Mouse (Mus musculus) layer of hippocampus, postnatal 25 days (tissue): Measurements from ENCODE around the gene Baz2b. TPM values are rescaled to one million over a fixed set of nuclear protein-coding genes. Genes with fewer than 3 reads are reported as not detected.

Source experiments
- DNase-seq, 2 experiments: peaks; one replicate each; pipeline ENCODE4 v3.0.0; 2022; ENCODE audit warnings: mixed read lengths in 2 of 2, low spot score in 1 of 2; ENCODE audit errors: extremely low spot score in 1 of 2
- total RNA-seq, 2 experiments: library from RNA; stranded (reverse); gene quantifications; 2 replicates each; pipeline ENCODE4 v1.2.3; 2021

Baz2b gene
- total RNA-seq, 2 experiments from 2014 or later = 45.1 to 57.9 TPM

GRCm38 (mm10) chr2:60202900-60203530 lies 6.6 kb downstream of the Baz2b start:
- no peak for DNase-seq

GRCm38 (mm10) chr2:60200667-60201066 lies 9.0 kb downstream of the Baz2b start:
- peak in 1 of 2 experiments; percentile 54 for DNase-seq

- DNase-seq = no peak
These were observed 9.5 kb downstream of the Baz2b start for GRCm38 (mm10) chr2:60200051-60200562.

GRCm38 (mm10) chr2:60196841-60197240 lies 12.8 kb downstream of the Baz2b start:
- no peak for DNase-seq

- DNase-seq = no peak
These were observed 27.9 kb downstream of the Baz2b start for GRCm38 (mm10) chr2:60181696-60182095.

GRCm38 (mm10) chr2:60177490-60177889 lies 32.1 kb downstream of the Baz2b start:
- no peak for DNase-seq

GRCm38 (mm10) chr2:60176087-60176486 lies 33.6 kb downstream of the Baz2b start:
- DNase-seq = no peak

GRCm38 (mm10) chr2:60175078-60175477 lies 34.6 kb downstream of the Baz2b start:
- DNase-seq = no peak

GRCm38 (mm10) chr2:60173595-60173994 lies 36.0 kb downstream of the Baz2b start:
- DNase-seq = no peak

- no peak for DNase-seq
These were observed 36.4 kb downstream of the Baz2b start for GRCm38 (mm10) chr2:60173190-60173589.

GRCm38 (mm10) chr2:60172531-60172914 lies 37.1 kb downstream of the Baz2b start:
- no peak for DNase-seq

GRCm38 (mm10) chr2:60171786-60172530 lies 37.7 kb downstream of the Baz2b start:
- DNase-seq = peak in 1 of 2 experiments; percentile 33

- no peak for DNase-seq
These were observed 42.8 kb downstream of the Baz2b start for GRCm38 (mm10) chr2:60166878-60167277.

- DNase-seq = no peak
These were observed 44.0 kb downstream of the Baz2b start for GRCm38 (mm10) chr2:60165679-60166078.

- no peak for DNase-seq
These were observed 45.9 kb downstream of the Baz2b start for GRCm38 (mm10) chr2:60163744-60164143.

GRCm38 (mm10) chr2:60152481-60152880 lies 57.2 kb downstream of the Baz2b start:
- DNase-seq = no peak

- no peak for DNase-seq
These were observed 61.0 kb downstream of the Baz2b start for GRCm38 (mm10) chr2:60148651-60149050.

GRCm38 (mm10) chr2:60147428-60147827 lies 62.2 kb downstream of the Baz2b start:
- DNase-seq = no peak

GRCm38 (mm10) chr2:60145742-60146141 lies 63.9 kb downstream of the Baz2b start:
- peak in 1 of 2 experiments; percentile 14 for DNase-seq

- no peak for DNase-seq
These were observed 66.3 kb downstream of the Baz2b start for GRCm38 (mm10) chr2:60143383-60143782.

GRCm38 (mm10) chr2:60142281-60142680 lies 67.4 kb downstream of the Baz2b start:
- no peak for DNase-seq

- DNase-seq = no peak
These were observed 70.9 kb downstream of the Baz2b start for GRCm38 (mm10) chr2:60138751-60139162.
